Mouse (Mus musculus) megakaryocyte, adult 5-6 weeks (primary cell): ENCODE measurements around the gene Olfr1342. TPM values are rescaled to one million over a fixed set of nuclear protein-coding genes. Genes with fewer than 3 reads are reported as not detected.

Experiments
- ATAC-seq: 2 replicates; pipeline ENCODE4 v1.8.0; 2016; ENCODE audit warnings: mild to moderate bottlenecking, inconsistent platforms; ENCODE audit not compliant: poor library complexity, severe bottlenecking
- total RNA-seq, 2 experiments: library from RNA; stranded (forward) in 1 of 2; stranded (reverse) in 1 of 2; fragments of 153-499, 151-499 nt in 1 of 2; fragments of 221-1000, 200-1000 nt in 1 of 2; gene quantifications; 2 replicates each; pipeline versions ENCODE4 v1.2.3 to v1.2.4; 2015 to 2017

The Olfr1342 gene
- total RNA-seq (2015) = not detected in 2 replicates
- total RNA-seq (2017) = not detected in 2 replicates

- ATAC-seq = no peak
These were observed at the start of gene Olfr1342 for GRCm38 (mm10) chr4:118692412-118692973. TSS of gene Olfr1342 (minus strand) at chr4:118692756.

DNA sequence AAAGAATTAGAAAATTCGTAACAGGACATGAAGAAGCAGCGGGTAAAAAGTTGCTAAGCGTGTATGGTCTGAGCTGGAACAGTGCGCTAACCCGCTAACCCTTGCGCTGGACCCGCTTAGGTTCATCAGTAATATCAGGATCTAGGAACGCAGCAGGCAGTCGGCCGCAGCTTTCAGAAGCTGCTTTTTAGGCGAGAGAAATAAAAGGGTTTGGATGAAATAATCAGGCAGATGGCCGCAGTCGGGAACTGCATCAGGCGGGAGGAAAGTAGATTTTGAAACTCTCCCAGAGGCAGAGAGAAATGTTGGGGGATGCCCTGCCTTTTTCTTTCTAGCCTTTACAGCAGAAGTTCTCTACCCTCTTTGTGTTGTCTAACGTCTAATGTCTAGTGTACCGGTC, 49.3 kb upstream of the Olfr1342 start:
- ATAC-seq = no peak

DNA sequence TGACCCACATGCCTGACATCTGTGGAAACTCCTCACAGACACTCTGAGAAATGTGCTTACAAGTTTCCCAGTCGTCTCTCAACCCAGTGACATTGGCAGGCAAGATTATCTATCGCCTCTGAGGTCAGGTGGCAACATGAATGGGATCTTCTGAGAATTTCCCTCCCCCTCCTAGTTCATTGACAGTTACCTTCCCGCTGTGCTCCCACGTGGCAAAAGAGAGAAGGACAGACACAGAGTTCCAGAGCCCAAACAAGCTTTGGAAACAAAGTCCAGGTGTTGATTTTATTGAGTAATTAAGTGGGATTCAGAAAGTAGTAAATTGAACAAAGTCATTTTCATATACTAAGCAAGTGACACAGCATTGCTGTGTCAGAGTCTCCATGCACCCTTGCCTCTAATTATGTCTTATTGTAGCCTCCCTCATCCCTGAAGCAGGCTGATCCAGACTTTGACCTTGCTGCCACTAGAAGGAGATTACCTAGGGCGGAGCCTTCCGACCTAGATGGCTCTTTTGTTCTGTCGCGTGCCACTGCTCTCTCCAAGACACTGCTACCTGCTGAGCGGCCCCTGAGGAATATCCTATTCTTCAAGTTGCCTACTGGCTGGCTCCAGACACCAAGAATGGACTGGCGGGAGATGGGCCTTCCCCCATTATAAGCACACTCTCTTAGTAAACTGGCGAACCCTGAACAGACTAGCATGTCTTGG, 48.6 kb upstream of the Olfr1342 start:
- no peak for ATAC-seq

GRCm38 (mm10) chr4:118739574-118739973, 47.0 kb upstream of the Olfr1342 start:
- ATAC-seq = no peak

- no peak for ATAC-seq
These were observed 39.3 kb upstream of the Olfr1342 start, which contains the start of gene Olfr1339 for GRCm38 (mm10) chr4:118731875-118732274. TSS of gene Olfr1339 (plus strand) at chr4:118732175.

DNA sequence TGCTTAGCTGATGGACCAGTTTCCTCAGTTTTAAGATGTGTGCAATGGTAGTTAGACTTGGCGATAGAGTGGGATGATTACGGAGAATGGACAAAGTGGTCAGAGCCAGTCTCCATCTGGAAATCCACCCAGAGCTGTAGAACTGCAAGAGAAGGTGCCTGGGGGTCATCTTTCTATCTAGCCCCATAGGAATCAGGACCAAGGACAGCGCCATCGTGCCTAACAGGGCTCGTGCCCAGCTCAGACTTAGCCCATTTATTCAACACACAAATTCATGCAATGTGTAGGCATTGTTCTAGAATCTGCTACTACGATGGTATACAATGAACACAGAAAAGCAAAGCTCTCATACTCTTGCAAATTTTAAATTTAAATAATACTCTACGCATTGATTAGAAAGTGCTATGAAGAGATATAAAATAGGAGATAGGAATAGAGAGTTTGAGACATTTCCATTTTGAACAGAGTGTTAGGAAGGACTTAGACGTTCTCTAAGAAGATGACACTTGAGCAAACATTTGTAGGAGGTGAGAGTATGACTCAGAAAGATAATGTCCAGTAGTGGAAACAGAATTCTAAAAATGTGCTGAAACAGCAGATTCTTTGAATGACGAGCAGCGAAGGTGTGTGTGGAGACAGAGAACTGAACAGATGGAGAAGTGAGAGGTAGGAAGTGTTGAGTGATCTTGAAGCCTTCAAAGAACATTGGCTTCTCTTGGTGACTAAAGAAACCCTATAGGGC, 29.4 kb upstream of the Olfr1342 start:
- no peak for ATAC-seq

DNA sequence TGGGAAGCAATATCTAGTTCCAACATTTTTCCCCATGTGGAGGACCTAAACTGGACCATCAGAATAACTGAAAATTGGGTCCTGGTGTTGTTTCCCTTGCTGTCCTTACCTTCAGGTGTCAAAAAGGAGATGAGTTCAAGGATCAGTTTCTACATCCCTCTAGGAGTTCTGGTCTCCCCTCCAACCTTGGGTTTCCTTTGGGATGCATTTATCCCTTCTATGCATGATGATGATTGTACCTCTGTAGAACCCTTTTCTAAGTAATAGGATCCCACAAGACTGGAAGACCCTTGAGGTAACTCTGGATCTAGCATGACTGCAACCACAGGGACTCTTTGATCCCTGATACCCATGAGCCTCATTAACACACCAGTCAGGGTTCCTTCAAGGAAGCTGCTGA, 27.3 kb upstream of the Olfr1342 start, which contains the start of gene Olfr1340:
Gene Olfr1340, plus strand, starts transcription at position 301 of the 400 bp plus-strand sequence.
- ATAC-seq = no peak

DNA sequence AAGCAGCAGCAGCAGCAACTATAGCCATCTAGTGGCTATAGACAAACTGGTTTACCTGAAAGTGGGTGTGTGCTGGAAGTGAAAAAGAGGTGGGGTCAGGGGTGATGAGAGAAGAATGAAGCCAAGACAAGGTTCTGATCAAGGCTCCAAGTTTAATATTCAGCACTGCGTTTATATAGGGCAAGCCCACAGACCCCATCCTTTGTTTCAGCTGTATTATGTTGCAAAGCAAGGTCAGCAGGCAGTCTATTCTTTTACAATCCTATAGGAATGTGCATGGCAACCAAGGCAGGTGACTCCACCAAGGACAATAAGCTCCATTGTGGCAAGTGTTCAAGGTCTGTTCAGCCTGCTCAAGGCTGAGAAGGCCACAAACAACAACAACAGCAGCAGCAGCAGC, 19.1 kb upstream of the Olfr1342 start:
- ATAC-seq = no peak

DNA sequence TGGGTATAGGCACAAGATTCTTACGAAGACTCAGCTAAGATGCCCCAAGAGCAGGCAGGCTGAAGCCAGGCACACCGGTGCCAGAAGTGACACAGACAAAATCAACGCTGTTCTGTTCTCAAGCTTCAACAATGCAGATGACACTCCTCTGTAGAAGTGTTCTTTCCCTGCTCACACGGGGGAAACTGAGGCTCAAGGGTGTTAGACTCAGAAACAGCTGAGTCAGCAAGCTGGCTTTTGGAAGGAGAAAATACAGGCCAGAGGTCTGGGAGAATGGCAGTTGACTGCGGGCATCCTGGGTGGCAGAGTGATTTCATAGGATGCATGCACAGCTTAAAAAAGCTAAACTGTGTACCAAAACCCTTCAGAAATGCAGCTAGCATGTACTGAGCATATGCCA, 15.5 kb upstream of the Olfr1342 start:
- no peak for ATAC-seq

DNA sequence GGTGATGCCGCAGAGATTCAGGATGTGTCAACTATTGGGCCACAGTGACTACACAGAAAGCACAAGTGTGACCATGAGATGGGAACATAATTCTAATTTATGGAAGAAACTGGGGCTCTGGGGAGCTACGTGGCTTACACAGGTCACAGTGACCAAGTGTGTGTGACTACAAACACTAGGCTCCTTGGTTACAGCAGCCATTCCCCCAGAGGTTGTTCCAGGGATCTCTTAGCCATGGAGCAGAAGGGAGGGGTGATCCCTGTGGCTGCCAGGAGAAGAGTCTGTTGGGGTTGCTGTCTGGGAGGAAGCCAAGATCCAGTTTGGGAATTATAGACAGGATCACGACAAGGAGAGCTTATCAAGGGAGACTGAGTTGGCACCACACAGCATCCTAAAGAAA, 10.7 kb upstream of the Olfr1342 start, which contains the start of gene Olfr1341:
Gene Olfr1341, plus strand, starts transcription at position 301 of the 400 bp plus-strand sequence.
- ATAC-seq = no peak

GRCm38 (mm10) chr4:118693812-118694211, 1.3 kb upstream of the Olfr1342 start:
- no peak for ATAC-seq

DNA sequence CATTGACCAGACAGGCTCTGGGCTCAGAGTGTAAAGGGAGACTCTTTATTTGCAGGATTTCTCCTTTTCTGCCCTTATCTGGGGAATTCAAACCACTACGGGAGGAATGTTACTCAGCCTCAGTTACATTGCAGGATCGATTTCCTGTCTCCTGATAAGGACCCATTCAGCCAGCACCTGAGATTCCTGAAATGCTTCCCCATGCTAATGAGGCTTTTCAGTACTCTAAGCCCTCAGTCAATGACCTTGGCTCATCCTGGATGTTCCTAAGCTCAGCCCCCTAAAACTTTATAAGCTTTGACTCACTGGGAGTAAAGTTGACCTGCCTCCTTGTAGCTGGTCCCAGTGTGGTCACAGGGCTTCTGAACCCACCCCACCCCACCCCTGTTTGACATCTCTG, 5.5 kb downstream of the Olfr1342 start:
- ATAC-seq = no peak

GRCm38 (mm10) chr4:118658652-118659051, 33.9 kb downstream of the Olfr1342 start, which contains the start of gene Olfr62:
TSS of gene Olfr62 (plus strand) at chr4:118658952.
- ATAC-seq = no peak

- ATAC-seq = peak; percentile 86
These were observed 47.3 kb downstream of the Olfr1342 start for GRCm38 (mm10) chr4:118645234-118645633.

DNA sequence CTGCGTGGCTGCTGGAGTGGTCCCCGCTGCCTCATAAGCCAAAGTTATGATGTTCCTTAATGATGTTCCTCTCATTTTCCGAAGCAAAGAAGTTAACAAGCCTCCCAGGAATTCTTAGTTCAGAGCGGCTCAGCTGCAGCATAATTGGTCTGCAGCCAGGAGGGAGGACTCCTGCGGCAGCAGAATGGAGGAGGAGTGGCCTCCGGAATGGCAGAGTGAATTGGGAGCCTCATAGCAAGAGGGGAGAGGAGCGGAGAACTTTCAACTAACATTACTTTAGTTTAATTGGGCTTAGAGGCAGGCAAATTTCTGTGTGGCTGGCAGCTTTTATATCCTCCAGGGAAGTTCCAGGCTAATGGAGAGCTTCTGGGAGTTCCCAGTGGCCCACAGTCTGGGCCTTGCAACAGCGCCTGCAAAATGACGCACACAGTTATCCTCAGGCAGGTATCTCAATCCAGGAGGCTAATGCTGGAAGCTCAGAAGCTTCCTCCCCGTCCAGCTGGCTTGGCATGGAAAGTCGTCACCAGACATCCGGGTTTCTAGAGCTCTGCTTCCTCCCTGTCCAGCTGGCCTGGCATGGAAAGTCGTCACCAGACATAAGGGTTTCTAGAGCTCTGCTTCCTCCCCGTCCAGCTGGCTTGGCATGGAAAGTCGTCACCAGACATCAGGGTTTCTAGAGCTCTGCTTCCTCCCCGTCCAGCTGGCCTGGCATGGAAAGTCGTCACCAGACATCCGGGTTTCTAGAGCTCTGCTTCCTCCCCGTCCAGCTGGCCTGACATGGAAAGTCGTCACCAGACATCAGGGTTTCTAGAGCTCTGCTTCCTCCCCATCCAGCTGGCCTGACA, 50.0 kb downstream of the Olfr1342 start:
- no peak for ATAC-seq

Other genes starting within 250 kb of the Olfr1342 start
- gene Mpl, start 235.2 kb downstream of the Olfr1342 start, total RNA-seq (2015) = 0.36 TPM in 1 of 2 replicates, not detected in the other
- gene Mpl, start 235.2 kb downstream of the Olfr1342 start, total RNA-seq (2017) = not detected in 2 replicates
- 0.27 and 0.34 TPM in 2 replicates for gene Tie1, start 202.7 kb downstream of the Olfr1342 start, total RNA-seq (2015)
- gene Tie1, start 202.7 kb downstream of the Olfr1342 start, total RNA-seq (2017) = 0.16 and 0.26 TPM in 2 replicates
- not detected in 2 replicates for gene 2610528J11Rik, start 165.8 kb downstream of the Olfr1342 start, total RNA-seq (2015)
- not detected in 2 replicates for gene 2610528J11Rik, start 165.8 kb downstream of the Olfr1342 start, total RNA-seq (2017)
- gene Tmem125, start 148.7 kb downstream of the Olfr1342 start, total RNA-seq (2015) = 0.18 TPM in 1 of 2 replicates, not detected in the other
- gene Tmem125, start 148.7 kb downstream of the Olfr1342 start, total RNA-seq (2017) = not detected in 2 replicates
- not detected in 2 replicates for gene Cfap57, start 72.0 kb downstream of the Olfr1342 start, total RNA-seq (2015)
- 0.16 and 0.18 TPM in 2 replicates for gene Cfap57, start 72.0 kb downstream of the Olfr1342 start, total RNA-seq (2017)
- gene Ebna1bp2, start 72.0 kb downstream of the Olfr1342 start, total RNA-seq (2015) = 54.9 and 61.9 TPM in 2 replicates
- 46.8 and 63.7 TPM in 2 replicates for gene Ebna1bp2, start 72.0 kb downstream of the Olfr1342 start, total RNA-seq (2017)
- not detected in 2 replicates for gene Olfr62, start 33.8 kb downstream of the Olfr1342 start, total RNA-seq (2015)
- gene Olfr62, start 33.8 kb downstream of the Olfr1342 start, total RNA-seq (2017) = not detected in 2 replicates
- not detected in 2 replicates for gene Olfr1341, start 10.8 kb upstream of the Olfr1342 start, total RNA-seq (2015)
- not detected in 2 replicates for gene Olfr1341, start 10.8 kb upstream of the Olfr1342 start, total RNA-seq (2017)
- gene Olfr1340, start 27.4 kb upstream of the Olfr1342 start, total RNA-seq (2015) = not detected in 2 replicates
- gene Olfr1340, start 27.4 kb upstream of the Olfr1342 start, total RNA-seq (2017) = not detected in 2 replicates
- gene Olfr1339, start 39.4 kb upstream of the Olfr1342 start, total RNA-seq (2015) = not detected in 2 replicates
- not detected in 2 replicates for gene Olfr1339, start 39.4 kb upstream of the Olfr1342 start, total RNA-seq (2017)
- not detected in 2 replicates for gene Olfr1338, start 66.0 kb upstream of the Olfr1342 start, total RNA-seq (2015)
- not detected in 2 replicates for gene Olfr1338, start 66.0 kb upstream of the Olfr1342 start, total RNA-seq (2017)
- gene Olfr1337, start 89.8 kb upstream of the Olfr1342 start, total RNA-seq (2015) = not detected in 2 replicates
- not detected in 2 replicates for gene Olfr1337, start 89.8 kb upstream of the Olfr1342 start, total RNA-seq (2017)
- not detected in 2 replicates for gene Olfr1335, start 117.2 kb upstream of the Olfr1342 start, total RNA-seq (2015)
- gene Olfr1335, start 117.2 kb upstream of the Olfr1342 start, total RNA-seq (2017) = not detected in 2 replicates
- not detected in 2 replicates for gene Olfr1333, start 143.5 kb upstream of the Olfr1342 start, total RNA-seq (2015)
- gene Olfr1333, start 143.5 kb upstream of the Olfr1342 start, total RNA-seq (2017) = not detected in 2 replicates
- not detected in 2 replicates for gene Olfr1331, start 171.9 kb upstream of the Olfr1342 start, total RNA-seq (2015)
- not detected in 2 replicates for gene Olfr1331, start 171.9 kb upstream of the Olfr1342 start, total RNA-seq (2017)
- gene Olfr1330, start 195.8 kb upstream of the Olfr1342 start, total RNA-seq (2015) = not detected in 2 replicates
- not detected in 2 replicates for gene Olfr1330, start 195.8 kb upstream of the Olfr1342 start, total RNA-seq (2017)
- gene Olfr1329, start 224.7 kb upstream of the Olfr1342 start, total RNA-seq (2015) = not detected in 2 replicates
- not detected in 2 replicates for gene Olfr1329, start 224.7 kb upstream of the Olfr1342 start, total RNA-seq (2017)
- gene Olfr1328, start 245.9 kb upstream of the Olfr1342 start, total RNA-seq (2015) = not detected in 2 replicates
- gene Olfr1328, start 245.9 kb upstream of the Olfr1342 start, total RNA-seq (2017) = not detected in 2 replicates